Mouse (Mus musculus) lung, postnatal 36 days (tissue): ENCODE results near the gene Slc12a8.
A peak's percentile ranks its signal among the peaks of the same experiment; 100 is the strongest.

Experiments used
- DNase-seq: peaks from one replicate; pipeline ENCODE4 v3.0.0; 2022; ENCODE audit warnings: mixed read lengths

Slc12a8 gene

DNA sequence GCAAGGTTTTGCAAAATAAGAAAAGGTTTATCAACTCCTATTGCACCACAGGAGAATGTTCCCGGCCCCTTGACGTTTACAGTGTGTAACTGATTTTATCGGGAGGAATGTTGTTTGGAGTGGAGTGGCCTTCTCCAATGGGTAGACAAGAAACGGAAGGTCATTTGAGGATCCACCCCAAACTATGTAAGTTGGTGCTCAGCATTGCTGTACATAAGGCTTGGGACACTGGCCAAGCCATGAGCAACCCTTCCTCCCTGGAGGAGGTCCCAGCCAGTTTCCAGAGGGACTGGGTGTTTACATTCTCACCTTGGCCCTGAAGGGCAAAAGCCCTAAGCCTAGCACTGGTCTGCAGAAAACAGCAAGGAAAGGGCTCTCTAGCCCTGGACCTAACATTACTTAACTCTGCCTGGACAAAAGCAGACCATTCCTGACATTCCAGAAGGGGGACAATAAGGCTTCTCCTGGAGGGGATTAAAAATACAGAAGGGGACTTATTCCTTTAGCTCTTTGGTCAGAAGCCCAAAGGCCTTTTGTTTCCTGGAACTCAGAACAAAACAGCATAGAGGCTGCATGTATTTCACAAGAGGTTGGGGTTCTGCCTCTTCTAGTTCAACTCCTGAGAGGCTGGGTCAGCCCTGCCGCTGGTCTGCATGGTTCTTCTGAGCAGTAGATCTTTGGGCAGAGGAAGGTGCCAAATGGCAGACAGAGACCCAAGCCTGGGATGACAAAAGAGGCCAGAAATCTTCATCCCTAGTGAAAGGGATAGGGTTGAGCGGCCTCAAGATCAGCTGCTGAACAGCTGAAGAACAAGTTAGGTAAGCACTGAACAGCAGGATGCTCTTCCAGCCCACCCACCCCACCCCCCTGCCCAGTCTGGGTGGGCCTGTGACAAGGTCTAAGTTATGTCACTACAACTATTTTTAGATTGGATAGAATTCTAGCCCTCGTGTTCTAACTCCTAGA is 159.5 kb downstream of the Slc12a8 start:
- DNase-seq = peak; percentile 95

DNA sequence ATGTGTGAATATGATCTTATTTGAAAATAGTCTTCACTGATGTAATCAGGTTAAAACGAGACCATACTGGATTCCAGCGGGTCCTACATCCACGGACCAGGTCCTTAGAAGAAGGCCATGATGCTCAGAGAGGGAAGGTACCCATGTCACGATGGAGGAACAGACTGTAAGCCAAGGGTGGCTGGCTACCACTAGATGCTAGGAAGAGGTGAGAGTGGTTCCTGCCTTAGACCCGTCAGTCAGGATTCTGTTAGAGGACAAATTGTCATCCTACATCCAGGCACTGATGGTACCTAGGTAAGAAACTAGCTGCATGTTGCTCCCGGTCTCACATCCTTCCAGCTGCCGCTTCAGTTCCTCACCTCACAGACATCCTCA is 160.2 kb downstream of the Slc12a8 start:
- DNase-seq = no peak

DNA sequence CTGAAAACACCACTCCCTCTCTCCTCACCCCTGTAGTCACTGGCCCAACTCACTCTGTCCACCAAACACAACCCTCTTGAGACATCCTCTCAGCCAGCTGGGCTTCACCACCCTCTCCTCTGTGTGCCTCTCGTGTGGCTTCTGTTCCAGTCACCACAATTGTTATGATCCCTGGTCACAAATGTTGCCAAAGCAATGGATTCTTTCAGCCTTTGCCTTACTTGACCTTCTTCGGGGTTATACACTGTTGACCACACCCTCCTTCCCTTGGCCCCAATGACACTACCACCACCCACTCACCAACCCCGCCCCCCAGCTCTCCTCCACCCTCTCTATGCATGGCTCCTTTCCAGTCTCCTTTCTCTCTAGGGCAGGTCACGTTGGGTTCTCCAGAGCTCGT is 160.8 kb downstream of the Slc12a8 start:
- DNase-seq = peak; percentile 90

DNA sequence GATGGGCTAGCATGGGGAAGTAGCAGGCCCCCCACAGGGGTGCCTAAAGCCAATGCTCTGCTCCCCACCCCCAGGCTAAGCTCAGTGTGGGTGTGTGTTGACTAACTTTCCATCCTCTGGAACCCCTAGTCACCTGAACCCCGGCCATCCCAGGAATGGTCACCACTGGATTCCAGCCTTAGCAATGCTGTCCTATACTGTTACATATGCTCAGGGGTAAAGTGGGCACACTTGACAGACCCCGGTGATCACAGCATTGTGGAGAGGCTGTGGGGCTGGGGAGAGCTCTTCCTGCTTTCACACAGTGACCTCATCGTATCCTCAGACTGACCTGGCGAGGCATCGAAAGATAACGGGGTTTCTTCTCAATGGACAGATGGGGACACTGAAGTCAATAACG is 163.1 kb downstream of the Slc12a8 start:
- no peak for DNase-seq

DNA sequence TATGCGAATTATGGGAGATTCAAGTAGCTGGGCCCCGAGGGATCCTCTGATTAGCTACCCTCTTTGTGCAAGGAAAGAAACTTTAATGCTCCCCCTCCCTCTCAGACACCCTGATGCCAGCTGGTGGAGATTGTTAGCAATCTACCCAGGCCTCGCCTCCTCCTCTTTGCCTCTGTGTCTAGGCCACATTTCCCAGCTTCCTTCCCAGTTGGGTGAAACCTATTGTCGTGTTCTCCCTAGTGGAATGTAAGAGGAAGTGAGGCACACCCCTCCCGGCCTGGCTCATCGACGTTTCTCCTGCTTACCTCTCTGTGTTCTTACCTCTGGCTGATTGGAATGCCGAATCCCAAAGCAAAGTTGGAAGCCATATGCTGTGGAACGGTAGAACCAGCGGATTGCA is 163.7 kb downstream of the Slc12a8 start:
- peak; percentile 80 for DNase-seq

DNA sequence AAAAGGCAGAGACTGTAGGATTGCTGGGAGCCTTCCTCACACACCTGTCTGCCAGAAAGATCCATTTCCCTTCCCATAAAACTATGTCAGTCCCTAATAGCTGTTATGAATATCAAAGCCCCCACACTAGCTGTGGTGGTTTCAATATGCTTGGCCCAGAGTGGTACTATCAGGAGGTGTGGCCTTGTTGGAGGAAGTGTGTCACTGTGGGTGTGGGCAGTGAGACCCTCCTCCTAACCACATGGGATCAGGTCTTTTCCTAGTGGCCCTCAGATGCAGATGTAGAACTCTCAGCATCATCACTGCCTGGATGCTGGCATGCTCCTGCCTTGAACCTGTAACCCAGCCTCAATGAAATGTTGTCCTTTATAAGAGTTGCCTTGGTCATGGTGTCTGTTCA is 164.5 kb downstream of the Slc12a8 start:
- DNase-seq = no peak

DNA sequence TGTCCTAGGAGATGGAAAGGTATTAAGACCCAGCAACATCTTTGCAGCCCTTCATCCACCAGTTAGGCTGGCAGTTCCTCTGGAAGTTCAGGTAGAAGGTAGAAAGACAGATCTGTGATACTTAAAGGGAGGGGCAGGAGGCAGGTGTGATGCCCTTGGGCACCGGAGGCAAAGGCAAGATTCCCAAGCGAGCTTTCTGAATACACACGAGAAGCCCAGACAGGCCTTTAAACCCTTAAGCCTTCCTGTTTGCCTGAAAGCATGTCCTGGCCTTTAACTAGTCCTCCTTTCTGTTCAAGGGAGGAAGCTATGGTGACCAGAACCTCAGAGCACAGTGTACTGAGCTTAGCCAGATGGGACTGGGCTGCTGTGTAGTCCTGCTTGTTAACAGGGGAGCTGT is 165.5 kb downstream of the Slc12a8 start:
- no peak for DNase-seq

DNA sequence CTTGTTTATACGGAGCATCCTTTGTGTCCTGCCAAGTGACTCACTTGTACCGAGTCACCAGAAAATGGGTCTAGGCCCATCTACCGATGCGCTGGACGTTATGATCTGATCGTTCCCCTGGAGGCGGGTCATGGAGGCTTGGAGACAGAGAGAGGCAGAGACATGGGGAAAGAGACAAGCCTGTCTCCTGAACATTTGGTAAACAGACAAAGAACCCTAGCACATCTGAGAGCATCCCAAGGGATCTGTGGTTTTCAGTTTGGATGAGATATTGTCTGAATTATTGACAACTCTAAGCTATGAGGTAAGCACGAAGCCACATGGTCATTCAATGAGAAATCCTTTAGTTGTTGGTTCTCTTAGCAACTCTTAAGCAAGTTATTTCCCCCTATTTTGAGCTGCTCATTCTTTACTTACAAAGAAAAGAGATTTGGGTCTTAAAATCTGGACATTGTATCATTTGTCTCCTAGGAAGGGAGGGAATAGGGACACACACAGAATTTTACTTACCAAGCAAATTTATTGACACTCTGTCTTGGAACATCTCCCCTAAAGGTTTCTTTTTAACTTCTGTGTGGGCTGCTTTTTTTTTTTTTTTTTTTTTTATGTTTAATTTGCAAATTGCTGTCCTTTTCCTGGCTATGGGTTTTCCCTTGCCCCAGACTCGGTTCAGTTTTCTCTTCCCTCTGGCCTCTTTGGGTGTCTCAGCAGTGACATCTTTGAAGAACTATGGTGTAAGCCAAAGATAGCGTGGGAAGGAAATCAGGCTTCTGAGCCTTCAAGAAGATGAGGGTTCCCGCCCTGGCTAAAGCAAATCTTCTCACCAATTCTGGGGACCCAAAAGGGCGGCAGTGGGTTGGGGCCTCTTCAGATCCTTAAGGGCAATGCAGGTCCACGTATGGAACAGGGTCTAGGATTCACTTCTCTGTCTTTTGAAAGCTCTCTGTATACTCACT is 166.4 kb downstream of the Slc12a8 start:
- no peak for DNase-seq

DNA sequence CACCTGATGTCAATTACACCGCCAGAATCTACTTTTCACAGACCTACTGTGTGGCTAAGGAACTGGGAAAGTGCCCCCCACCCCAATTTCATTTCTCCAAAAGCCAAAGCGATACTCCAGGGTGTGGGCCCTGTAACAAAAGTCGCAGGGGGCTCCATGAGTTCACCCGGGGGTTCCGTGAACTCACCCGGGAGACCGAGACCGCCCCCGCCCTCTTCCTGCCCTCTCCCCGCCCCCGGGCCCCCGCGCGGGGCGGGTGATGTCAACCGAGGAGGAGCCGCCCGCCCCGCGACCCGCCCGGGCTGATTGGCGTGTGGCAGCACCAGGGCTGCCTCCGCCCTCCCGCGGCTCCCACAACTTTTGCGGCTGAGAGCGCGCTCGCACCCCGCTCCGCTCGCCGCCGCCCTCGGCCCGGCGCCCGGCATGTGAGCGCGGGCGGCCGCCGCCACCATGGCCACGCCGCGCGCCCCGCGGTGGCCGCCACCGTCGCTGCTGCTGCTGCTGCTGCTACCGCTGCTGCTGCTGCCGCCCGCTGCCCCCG is 167.1 kb downstream of the Slc12a8 start, which contains the start of gene Heg1:
Gene Heg1 (plus strand): TSS at position 209 of the 541 bp plus-strand sequence.
- peak; percentile 93 for DNase-seq

DNA sequence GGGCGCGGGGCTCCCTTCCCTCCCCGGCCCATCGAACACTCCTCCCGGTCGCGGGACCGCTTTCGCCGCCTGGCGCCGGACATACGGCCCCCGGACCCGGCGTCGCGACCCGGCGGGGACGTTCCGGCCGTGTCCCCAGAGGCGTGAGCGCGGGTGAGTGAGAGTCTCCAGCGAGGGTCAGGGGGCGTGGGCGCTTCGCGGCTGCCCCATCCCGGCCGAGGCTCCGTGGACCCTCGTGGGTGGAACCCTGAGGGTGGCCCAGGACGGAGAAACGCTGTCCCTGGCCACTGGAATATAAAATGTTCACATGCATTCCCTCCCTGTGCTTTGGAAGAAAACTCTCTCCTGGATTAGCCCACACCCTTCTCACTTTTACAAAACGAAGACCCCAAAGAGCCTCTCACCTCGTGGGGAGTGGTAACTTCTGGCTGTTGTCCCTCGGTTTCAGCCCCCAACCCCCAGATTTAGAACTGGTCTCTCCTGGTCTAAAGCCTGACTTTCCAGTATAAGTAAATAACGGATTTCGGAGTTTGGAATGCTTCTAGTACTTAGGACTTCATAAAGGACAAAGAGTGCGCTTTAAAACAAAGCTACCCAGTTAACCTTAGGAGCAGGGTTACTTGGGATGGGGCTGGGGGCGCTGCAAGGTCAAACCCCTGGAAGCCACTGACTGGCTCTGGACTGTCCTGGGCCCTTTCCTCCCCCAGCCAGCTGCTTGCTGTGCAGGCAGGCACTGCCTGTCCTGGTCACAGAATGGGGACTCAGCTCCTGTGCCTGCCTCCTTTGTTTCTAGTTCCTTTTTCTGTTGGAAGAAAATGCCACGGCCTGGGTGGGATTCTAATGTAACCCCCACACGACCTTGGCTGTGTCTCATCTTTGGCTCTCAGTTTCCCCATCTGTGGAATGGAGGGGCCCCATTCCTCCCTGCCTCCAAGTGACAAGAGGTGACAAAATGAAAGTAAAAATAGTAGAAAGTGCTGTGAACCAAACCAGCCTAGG is 167.9 kb downstream of the Slc12a8 start:
- no peak for DNase-seq

DNA sequence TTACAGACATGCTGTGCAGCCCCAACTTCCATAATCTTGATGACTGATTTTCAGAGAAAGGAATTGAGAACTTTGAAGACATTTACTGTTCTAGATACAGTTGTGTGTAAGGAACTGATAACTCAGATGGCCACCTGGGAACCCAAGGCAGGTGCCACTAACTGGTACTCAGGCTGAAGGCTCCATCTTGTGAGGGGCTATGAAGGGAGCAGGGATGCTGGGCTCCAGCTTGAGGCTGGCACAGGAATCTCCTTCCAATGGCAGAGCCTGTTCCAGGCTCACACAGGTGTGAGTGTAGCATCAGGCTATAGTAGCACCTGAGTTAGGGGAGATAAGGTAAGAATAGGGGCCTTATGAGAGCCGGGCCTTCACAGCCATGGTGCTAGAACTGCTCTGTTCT is 168.9 kb downstream of the Slc12a8 start:
- no peak for DNase-seq

DNA sequence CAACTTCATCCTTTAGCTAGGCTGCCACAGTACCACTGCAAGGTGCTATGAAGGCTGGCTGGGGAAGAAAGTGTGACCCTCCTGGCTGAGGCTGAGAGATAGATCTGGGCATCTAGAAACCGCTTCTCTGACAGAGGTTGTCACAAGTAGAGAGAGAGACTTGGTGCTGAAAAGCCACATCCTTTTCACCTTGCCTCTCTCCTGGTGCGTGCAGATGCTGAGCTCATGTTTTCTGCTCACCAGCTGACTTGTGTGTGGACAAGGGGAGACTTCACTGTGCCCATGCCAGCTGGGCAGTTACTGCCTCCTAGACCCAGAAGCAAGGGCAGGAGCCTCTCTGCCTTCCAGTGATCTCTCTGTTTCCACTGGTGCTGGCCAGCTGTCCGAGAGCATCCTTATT is 170.6 kb downstream of the Slc12a8 start:
- DNase-seq = no peak

DNA sequence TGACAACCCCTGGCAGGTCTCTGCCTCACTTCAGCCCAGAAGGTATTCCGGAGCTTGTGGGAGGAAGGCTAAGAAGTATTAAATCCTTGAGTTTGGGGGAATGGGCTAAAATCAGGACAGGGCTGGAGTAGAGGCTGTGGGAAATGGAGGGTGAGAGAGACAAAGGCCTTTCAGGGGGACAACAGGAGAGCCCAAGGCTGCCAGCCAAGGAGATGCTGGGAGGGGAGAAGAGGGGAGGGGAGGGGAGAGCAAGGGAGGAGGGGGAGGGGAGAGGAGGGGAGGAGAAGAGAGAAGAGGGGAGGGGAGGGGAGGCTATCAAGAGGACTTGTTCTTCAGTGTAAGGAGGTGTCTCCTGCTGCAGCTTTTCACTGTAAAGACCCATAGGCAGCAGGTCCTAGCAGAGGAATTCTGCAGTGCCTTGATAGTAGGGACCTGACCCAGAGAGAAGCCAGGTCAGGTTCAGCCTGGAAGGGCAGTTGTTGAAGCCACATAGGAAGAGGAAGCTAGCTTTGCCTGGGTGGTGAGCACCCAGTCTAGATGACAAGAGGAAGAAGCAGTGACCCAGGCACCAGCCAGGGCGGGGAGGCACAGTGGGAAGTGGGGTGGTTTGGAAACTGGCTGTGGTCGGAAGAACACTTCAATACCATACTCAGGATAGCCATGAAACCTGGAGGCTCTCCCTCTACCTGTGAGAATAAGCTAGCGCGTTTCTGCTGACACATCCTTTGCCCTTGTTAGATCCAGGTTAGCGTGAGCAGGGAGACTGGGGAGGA is 174.0 kb downstream of the Slc12a8 start:
- peak; percentile 66 for DNase-seq

DNA sequence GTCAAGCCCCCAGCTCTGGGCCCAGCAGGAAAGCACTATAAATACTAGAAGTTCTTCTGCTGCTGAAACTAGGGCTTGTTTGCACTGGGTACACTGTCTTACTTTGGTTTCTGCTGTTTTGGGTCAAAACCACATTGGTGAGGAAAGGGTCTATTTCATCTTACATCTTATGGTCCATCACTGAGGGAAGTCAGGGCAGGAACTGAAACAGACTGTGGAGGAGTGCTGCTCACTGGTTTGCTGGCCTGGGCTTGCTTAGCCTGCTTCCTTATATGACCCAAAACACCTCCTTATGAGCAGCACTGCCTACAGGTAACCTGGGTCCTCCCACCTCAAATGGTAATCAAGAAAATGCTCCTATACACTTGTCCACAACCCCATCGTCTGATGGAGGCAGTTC is 176.4 kb downstream of the Slc12a8 start:
- DNase-seq = no peak

DNA sequence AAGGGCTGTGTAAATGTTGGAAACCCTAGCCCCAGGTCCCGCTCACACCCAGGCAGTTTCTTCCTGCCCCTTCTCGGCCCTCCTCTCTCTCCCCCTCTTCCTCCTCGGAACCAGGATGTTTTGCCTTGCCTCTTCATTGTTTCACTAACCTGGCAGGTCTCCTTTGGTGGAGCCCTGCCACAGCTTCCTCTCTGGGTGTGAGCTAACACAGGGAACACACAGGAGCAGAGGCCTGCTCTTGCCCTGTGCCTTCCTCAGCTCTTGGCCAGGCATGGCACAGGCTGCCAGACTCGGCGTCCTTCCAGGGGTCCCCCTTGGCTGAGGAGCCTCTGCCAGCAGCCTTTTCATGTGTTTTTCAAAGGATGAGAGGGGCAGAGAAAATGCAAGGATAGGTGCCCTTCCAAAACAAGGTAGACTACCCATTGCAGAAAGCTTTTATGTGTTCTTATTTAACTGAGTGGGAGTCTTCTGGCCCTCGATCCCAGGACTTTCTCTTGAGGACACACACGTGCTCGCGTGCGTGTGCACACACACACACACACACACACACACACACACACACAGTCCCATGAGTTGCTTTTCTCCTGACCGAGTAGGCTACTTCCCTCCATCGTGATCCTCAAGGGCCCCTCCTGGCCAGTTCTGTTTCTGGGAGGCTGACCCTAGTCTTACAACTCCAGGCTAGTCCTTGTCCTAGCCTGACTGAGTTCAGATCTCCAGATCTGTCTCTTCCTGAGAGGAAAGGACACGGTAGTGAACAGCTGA is 179.9 kb downstream of the Slc12a8 start:
- DNase-seq = peak; percentile 84

DNA sequence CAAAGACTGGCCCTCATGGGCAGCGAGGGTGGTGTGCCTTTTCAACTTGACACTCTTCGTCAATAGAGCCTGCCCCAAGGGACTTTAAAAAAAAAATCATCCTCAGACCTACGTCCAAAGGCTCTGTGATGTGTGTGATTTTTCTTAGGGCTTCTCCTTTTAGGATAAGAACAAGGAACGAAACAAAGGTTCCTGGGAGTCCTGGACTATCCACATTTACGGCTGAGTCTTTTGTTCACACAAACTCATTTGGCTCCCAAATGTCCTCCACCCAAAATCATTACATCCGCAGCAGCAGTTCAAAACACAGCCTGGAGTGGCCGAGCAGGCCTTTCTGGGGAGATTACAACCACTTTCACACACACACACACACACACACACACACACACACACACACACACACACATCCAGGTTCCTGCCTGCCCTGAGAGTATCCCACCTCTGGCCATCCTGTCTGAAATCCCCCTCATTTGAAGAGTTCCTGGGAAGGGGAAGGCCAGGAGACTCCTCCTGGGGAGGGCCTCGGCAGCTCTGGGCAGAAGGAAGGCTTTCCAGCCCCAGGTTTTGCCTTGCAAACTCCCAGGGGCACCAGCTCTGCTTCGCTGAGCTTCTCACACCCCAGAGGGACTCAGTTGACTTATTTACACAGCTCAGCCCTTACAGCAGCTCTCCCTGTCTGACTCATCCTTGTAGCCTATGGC is 180.6 kb downstream of the Slc12a8 start:
- no peak for DNase-seq

DNA sequence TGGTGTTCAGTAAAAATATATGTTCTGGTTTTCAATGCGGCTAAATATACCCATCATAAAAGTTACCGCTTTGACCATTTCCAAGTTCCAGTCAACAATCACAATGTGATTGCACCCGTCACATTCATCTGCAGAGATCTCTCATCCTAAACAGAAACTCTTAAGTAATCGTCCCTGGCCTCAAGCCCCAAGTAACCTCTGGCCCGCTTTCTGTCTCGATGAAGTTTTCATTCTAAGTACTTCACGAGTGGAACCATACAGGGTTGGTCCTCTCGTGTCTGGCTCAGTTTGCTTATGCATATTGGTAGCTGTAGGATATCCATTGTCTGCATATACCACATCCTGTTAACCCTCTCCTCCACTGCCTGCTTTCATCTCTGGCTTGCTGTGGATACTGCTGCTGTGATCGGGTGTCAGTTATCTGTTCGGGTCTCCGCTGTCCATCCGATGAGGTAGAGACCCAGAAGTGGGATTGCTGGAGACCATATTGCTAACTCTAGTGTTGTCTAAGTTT is 181.2 kb downstream of the Slc12a8 start:
- peak; percentile 63 for DNase-seq

DNA sequence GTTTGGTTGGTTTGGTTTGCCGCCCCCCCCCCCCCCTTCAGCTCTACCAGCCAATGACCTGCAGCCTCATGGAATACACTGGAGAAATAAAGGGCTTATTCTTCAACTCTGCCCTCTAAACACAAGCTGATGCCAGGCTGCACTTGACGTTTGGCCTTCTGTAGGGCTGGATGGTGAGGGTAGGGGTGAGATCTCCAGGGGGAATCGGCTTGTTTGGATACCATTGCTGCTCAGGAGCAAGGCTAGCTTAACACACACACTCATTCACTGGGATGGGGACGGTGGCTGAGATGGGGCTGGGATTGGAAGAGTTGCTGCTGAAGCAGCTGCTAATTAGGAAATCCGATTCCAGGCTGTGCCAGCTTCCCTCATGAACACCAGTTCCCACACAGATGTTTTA is 183.5 kb downstream of the Slc12a8 start:
- no peak for DNase-seq

DNA sequence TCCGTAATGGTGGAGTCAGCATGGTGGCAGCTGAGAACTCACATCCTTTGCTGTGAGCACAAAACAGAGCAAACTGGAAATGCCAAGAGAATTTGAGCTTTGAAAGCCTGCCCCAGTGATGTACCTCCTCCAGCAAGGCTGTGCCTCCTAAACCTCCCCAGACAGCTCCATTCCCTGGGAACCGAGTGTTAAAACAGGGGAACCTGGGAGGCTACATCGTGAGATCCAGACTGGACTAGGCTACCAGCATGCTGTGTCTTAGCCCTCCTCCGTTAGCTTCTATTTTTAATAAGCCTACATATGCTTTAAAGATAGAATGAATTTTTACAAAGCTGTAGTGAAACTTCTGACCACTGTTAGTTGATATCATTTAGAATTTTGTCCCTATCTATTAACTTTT is 184.7 kb downstream of the Slc12a8 start:
- no peak for DNase-seq
